Mouse (Mus musculus) urinary bladder, postnatal 4 days (tissue): Measurements from ENCODE around the gene Rbck1.
"Not testable (repeated sequence)": the region's sequence is repeated elsewhere in the genome, so short reads cannot be mapped to it uniquely, and the experiment has no call there.

Experiments used
- DNase-seq, 2 experiments: peaks; one replicate each; pipeline ENCODE4 v3.0.0; 2021 to 2022; ENCODE audit warnings: low spot score in 2 of 2

Rbck1 gene

DNA sequence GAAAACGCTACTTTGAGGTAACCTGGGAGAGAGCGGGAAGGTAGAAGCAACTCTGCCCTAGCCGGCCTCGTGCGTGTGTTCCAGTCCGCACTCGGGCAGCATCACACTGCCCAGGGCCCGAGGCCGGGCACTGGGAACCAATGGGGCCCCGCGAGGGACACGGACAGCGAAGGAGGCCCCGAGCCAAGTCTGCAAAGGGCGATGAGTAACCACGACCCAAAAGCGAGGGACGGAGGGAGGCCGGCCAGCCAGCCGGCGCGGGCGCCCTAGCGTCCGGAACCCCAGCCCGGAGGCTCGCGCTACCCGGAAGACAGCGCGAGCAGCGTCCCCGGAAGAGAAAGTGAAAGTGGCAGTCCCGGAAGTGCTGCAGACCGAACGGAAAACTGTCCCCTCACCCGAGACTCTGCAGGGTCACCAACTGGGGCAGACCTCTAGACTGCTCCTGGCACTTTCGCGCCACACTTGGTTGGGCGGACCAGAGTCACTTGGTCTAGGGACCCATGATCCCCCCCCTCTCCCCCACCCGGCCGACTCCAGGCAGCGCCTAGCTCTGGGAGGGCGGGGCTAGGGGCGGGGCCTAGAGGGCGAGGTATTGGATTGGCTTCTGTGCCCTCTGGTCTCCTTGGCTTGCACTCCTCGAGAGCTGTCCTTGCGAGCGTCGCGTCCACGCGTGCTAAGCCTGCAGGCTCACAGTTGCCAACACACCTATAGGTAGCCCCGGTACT lies at the start of gene Rbck1:
TSS of gene Rbck1 (minus strand) at position 553 of the 725 bp plus-strand sequence.
- peak; percentile 80 to 85 for DNase-seq

DNA sequence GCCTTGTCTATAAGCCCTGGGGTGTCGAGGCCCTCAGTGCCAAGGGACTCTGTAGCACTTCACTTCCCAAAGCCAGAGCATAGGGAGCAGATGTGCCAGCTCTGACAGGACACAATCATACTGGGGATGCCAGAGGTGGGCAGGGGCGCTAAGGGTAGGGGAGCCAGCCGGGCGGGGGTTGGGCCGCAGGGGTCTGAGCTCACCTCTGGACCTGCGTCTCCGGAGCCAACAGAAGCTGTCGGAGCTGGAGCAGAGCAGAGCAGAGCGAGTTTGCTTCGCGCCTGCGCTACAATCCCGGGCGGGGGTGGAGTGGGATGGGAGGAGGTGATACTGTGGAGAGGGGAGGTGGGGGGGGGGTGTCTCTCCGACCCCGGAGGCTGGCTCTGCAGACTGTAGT lies 43.9 kb upstream of the Rbck1 start, which contains the start of gene Nrsn2:
TSS of gene Nrsn2 (minus strand) at position 294 of the 397 bp plus-strand sequence.
- no peak for DNase-seq

DNA sequence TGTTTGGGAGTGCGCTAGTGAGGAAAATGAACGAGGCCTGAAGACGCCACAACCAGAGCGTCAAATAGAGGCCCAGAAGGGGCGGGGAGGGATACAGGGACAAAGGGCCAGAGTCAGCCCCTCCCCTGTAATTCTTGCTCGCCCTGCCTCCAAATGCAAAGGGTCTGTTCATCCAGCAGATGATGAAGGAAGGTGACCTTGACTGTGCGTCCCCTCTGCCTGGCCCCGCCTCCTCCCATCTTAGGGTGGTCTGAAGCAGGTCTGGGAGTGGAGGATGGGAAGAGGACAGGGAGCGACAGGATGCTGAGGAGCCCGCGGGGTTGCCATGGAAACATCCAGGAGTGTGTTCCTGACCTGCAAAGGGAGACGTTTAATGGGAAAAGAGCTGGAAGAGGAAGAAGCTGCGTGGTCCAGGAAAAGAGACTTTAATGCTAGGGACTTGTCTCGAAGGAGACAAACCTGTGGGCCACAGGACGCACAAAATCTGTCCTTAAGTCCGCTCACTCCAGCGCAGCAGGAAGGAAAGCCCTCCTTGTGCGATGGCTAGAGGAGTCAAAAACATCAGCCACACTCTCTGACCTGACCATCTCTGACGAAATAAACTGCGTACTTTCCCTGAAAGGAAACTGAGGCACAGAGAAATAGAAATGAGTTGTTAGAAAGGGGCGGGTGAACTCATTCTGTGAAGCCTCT lies 43.3 kb upstream of the Rbck1 start:
- DNase-seq = no peak

DNA sequence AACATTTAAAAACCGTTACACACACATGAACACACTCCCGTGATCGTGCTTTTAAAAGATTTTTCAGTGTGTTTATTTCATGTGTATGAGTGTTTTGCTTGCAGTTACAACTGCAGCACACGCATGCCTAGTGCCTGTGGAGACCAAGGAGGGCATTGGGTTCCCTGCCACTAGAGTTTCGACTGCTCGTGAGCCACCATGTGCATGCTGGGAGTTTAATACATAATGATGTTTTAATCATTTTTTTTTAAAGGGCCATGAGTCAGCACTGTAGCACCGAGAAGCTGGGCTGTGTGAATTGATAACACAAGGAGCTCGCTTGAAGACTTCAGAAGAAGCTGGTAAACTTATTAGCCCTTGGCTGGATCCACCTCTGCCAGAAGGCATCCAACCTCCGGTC lies 41.1 kb upstream of the Rbck1 start:
- DNase-seq = no peak

DNA sequence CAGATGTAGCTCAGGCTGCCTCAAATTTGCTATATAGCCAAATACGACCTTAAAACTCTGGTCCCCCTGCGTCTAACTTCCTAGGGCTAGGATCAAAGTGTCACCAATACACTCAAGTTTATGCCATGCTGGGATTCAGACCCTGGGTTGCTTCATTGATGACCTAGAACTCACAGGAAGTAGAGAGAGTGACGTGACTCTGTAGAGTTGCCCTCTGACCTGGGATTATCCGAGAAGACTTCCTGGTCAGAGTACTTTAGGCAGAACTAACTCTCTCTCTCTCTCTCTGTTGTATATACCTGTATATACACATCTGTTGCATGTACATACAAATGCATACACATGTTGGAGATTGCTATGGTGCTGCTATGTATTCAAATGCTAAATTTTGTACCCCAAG lies 40.2 kb upstream of the Rbck1 start:
- DNase-seq = no peak

DNA sequence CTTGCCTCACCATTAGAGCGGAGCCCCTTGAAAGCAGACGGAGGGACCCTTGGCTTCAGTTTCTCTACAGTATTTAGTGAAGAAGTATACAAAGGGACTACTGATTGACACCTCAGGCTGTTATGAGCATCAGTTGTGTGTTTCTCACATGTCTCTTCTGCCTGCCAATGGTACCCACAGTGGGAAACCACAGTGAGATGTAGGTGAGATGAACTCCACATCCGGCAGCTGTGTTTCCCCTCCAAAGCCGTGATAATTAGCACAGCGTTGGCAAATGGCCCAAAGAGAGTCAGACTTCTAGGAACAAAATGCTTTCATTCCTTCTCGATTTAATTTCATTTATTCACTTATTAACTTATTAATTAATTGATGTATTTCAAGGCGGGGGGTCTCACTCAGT lies 39.7 kb upstream of the Rbck1 start:
- DNase-seq = no peak

DNA sequence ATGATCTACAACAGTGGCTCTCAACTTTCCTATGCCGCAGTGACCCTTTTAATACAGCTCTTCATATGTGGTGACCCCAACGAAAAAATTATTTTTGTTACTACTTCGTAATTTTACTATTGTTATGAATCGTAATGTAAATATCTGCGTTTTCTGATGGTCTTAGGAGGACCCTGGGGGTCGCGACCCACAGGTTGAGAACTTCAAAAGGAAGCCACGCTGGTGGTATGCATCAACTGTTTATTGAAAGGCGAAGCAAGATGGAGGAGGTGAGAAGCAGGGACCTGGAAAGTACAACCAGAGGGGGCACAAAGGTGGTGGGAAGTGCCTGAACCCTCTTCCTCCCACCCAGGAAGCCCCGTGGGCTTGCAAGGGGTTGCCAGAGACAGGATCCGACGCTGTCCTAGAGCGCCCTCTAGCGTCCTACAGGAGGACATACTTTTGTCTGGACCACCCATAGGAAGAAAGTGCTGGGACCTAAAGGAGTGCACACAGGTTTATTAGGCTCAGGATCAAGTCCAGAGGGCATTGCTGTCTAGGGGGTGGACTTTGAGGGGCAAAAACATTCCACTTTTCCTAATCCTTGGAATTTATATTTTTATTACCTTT lies 36.2 kb upstream of the Rbck1 start:
- no peak for DNase-seq

DNA sequence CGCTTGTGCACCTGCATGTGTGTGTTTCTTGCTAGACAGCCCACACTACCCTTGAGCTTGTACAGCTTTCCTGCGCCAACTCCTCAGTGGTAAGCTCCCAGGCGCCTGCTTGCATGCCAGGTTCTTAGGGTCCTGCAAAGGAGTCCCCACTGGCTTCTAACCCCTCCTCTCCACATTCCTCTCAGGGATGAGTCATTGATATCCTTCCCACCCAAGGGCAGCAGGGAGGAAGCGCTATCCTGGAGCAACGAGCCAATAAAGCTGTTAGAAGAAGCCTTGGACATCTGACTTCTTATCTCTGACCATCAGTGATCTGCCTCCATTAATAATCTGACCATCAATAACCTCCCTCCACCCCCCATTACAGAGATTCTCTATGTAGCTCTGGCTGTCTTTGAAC lies 35.5 kb upstream of the Rbck1 start:
- no peak for DNase-seq

DNA sequence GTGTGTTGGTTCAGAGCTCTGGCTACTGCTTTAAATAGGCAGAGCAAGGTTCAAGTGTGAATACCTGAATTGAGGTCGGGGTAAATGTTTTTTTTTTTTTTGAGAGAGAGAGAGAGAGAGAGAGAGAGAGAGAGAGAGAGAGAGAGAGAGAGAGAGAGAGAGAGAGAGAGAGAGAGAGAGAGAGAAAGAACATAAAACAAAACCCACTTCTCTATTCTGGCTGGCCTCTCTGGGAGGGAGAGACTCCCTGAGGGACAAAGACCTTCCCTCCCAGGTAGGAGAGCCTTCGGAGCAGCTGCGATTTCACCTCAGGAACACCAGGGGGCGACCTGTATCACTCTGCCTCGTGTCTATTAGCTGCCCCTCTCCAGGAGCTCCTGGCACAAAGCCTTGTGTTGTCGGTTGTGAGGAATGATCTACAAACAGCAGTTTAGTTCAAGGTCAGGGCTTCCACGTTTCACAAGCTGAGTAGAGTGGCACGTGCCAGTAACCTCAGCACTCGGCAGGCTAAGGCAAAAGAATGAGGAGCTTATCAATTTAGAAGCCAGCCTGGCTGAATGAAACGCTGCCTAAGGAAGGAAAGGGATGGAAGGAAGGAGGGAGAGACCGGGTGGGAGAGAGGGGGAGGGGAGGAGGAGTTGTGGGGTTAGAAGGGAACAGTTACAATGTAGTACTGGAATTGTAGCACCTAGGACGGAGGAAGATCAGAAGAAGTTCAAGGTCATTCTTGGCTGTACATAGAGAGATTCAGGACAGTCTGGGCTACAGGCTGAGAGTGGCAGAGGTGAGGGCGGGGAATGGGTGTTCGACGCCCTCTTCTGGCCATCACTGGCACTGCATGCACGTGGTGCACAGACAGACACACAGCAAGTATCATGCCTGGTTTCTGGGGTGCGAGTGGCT lies 31.0 kb upstream of the Rbck1 start:
- DNase-seq = peak; percentile 70 to 71

DNA sequence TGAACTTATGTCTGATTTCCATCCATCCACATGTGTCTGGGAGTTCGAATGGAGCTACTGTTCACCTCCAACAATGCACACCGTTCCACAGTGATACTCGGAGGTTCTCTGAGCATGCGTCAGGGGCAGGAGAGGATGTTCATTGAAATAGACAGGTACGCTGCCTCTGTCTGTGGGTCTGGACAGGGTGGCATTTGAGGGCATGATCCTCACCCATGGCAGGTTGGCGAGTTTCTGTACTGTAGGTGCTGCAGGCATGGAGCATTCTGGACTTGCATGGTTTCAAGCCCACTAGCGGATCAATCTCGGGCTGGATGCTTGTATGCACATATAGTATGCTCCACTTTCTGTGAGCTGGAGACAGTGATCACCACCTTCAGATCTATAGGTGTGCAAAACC lies 28.7 kb upstream of the Rbck1 start:
- no peak for DNase-seq

DNA sequence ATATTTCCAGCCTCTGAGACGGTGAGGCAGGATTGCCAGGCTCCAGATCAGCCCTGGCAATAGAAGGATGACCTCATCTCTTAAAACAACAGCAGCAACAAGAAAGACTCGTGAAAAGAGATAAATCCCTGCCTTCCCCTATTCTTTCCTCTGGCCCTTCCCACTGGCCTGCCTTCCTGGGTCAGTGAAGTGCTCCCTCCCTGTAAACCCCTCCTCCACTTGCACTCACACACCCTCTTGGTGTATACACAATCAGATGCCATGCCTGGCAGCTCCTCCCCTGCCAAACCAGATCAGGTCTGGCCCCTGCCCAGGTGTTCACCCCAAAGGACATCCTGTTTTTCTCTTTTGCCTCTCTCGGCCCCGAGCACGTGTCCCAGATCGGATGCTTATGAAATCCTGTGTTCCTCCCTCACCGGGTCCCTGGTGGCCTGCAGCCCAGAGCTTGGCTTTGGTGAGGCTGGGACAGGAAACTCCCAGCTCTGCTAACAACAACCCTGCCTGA lies 27.9 kb upstream of the Rbck1 start:
- DNase-seq = no peak

DNA sequence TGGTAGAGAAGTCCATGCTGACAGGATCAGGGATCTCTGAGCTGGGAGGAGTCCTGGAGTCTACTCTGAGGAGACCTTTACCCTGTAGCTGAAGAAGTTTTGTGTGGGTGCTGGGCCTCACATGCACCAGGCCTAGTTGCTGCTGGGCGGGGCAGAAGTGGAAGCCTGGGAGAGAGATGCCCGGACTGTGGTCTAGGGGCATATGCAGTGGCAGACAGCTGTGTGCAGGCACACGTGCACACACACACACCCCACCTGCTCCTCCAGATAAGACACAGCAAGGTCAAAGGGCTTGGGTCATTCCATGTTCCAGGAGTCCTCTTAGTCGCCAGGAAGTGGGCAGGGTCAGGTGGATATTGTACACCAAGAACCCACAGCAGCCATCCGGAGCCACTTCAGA lies 27.2 kb upstream of the Rbck1 start:
- DNase-seq = no peak

DNA sequence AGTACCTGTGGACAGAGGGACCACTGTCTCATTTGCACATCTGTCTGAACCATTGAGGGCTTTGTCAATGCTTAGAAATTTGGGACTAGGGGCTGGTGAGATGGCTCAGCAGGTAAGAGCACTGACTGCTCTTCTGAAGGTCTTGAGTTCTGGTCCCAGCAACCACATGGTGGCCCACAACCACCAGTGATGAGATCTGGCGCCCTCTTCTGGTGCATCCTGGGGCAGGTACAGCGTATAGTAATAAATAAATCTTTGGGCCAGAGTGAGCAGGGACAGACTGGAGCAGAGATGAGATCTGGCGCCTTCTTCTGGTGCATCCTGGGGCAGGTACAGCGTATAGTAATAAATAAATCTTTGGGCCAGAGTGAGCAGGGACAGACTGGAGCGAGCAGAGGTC lies 26.5 kb upstream of the Rbck1 start:
- DNase-seq = not testable (repeated sequence)

DNA sequence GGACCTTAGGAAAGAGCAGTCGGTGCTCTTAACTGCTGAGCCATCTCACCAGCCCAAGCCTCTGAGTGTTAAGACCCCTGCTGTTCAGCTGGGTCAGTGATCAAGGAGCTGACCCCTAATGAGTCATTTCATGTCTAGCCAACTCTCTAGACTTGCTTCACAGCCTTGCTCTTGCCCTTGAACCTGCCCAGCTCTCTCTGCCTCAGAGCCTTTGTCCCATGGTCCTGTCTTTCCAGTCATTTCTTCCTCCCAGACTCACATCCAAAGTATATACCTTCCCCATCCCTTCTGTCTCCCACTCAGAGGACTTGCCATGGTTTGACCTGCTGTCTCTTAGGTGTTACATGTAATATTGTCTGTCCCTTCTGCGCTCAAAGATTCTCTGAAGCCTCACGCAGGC lies 24.8 kb upstream of the Rbck1 start:
- no peak for DNase-seq

DNA sequence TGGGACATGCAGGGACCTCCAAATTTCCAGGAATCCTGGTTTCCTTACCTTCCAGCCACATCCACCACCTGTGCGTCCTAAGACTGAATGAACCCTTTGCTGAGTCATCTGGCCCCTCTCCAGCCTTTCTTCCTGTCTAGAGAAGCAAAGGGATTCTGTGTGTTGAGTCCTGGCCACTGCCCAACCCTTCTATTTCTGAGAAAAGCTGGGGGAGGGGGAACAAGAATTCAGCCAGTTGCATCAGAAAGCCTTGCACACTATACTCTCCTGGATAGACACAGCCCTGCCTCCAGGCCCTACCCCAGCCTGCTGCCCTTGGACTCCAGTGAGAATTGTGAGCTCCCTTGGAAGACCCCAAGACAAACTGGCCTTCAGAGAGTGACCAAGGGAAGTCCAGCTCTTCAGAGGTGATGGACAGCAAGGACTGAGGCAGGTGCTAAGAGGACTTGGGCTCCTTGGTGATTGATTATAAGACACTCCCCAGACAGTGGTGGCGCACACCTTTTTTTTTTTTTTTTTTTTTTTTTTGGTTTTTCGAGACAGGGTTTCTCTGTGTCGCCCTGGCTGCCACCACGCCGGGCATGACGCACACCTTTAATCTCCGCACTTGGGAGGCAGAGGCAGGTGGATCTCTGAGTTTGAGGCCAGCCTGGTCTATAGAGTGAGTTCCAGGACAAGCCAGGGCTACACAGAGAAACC lies 17.5 kb upstream of the Rbck1 start:
- DNase-seq = no peak

DNA sequence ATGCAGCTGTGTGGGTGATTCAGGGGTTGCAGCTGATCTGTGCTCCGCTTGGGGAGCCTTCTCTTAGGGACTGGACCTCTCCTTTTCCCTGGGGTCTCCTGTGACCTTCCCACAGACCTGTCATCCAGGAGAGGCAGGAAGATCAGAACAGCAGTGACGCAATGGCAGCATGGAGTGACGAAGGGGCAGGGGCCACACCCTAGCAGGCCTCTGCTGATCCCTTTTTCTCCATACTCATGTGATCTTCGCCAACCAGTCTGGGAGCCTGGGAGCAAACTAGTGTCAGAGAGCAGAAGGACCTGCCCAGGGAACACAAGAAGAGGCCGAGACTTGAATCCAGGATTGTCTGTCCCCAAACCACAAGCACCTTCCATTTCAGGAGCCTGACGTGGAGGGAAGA lies 16.8 kb upstream of the Rbck1 start:
- DNase-seq = no peak

DNA sequence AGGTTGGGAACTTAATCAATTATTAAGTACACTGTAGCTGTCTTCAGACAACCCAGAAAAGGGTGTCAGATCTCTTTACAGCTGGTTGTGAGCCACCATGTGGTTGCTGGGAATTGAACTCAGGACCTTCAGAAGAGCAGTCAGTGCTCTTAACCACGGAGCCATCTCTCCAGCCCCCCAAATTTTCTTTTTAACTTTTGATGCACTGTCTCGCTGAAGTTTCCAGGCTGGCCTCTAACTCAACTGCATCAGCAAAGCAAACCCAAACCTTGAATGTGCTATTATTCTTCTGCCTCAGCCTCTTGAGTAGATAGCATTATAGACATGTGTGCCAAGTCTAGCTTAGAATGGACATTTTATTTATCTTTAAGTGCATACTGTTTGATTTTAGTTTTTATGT lies 15.3 kb upstream of the Rbck1 start:
- DNase-seq = no peak

DNA sequence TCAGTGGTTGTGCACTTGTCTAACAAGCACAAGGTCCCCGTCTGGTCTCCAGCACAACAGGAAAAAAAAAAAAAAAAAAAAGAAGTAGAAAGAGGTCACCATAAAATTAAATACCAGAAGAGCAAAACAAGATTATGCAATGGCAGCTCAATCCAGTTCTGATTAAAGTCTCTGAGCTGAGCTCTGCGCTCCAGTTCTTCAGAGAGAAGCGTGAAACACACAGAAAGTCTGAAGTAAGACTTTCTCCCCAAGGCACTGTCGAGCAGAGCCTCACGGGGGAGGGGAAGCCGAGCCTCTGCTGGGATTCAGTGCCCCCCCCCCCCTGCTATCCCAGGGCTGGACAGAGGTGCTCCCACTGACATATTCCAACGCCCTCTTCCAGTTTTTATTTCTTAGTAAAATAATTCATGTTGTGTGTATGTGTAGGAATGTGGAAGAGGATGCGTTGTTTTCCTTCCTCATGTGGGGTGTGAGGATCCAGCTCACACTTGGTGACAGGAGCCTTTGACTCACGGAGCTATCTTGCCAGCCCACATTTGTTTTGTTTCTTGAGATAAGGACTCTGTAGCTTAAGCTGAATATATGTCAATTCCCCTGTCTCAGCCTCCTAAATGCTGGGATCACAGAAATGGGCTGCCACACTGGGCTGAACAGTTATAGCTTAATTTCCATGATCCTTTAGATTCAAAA lies 14.5 kb upstream of the Rbck1 start:
- DNase-seq = no peak

DNA sequence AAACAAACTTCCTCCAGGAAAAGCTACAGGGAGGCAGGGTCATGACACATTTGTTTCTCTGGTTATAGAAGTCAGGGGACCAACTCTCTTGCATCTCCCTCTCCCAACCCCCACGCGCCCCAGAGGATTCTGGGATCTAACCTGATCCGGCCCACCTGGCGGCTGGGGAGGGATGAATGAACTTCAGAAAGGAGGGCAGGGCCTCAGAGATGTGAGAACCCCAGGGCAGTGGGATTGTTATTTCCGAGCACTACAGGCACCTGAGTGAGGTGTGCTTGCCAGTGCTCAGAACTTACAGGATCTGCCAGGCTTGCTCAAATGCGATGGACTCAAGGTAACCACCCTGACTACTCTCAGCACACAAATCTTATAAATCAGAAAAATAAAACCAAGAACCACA lies 12.9 kb upstream of the Rbck1 start:
- no peak for DNase-seq

DNA sequence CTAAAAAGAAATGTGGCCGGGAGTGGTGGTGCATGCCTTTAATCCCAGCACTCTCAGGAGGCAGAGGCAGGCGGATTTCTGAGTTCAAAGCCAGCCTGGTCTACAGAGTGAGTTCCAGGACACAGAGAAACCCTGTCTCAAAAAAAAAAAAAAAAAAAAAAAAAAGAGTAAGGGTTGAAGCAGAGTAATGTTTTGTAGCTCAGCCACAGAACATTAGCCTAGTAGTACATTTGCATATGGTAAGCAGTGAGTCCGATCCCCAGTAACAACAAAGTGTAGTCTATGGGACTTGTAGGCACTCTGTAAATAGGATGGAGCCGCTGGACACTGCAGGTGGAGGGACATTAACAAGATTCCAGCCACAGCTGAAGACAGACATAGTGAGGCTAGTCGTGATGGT lies 12.5 kb upstream of the Rbck1 start:
- DNase-seq = no peak

DNA sequence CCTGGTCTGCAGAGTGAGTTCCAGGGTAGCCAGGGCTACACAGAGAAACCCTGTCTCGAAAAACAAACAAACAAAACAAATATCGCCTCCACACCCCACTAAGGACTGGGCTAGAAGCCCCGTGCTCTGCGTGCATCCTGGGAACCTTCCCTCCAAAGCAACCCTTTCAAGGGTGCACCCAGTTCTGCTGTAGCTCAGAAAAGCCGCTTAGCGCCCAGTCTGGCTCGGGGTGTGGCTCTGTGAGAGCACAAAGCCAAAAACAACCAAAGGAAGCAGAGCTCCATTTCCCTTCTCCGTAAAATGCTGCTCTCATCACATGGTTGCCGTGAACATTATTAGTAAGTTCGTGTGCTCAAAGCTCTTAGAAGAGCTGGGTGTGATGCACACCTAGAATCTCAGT lies 11.9 kb upstream of the Rbck1 start:
- no peak for DNase-seq
